Mouse (Mus musculus) stomach, postnatal 0 days (tissue): ENCODE data around the gene Mxd1. TPM values are rescaled to one million over a fixed set of nuclear protein-coding genes. Genes with fewer than 3 reads are reported as not detected.
A peak's percentile ranks its signal among the peaks of the same experiment; 100 is the strongest.

ENCODE experiments used
- ATAC-seq: fragments of 200-750 bp; cut with Nextera tagmentation; 2 replicates; pipeline ENCODE4 v1.8.0; 2017; ENCODE audit not compliant: low FRiP score, low TSS enrichment
- DNase-seq: peaks from one replicate; pipeline ENCODE4 v3.0.0-alpha.2; 2016; ENCODE audit warnings: low spot score
- H3K27ac ChIP-seq: fragments of 300-500 bp; sonication (generic); replicated peaks from 2 replicates; pipeline ENCODE4 v1.5.1; 2014; ENCODE audit warnings: mild to moderate bottlenecking, control low read depth
- H3K27me3 ChIP-seq: fragments of 300-500 bp; sonication (generic); 2 replicates; pipeline ENCODE4 v1.6.1; 2014; ENCODE audit warnings: low read length; ENCODE audit not compliant: control insufficient read depth, insufficient read depth
- H3K36me3 ChIP-seq: fragments of 300-500 bp; sonication (generic); 2 replicates; pipeline ENCODE4 v1.6.1; 2014; ENCODE audit warnings: low read length, mixed read lengths; ENCODE audit not compliant: control insufficient read depth, insufficient read depth
- H3K4me1 ChIP-seq: fragments of 300-500 bp; sonication (generic); replicated peaks from 2 replicates; pipeline ENCODE4 v1.6.1; 2014; ENCODE audit warnings: antibody characterized with exemption; ENCODE audit not compliant: control insufficient read depth, insufficient read depth
- H3K4me2 ChIP-seq: fragments of 300-500 bp; sonication (generic); replicated peaks from 2 replicates; pipeline ENCODE4 v1.6.1; 2014; ENCODE audit warnings: low read depth, mild to moderate bottlenecking, control low read depth, moderate library complexity
- H3K4me3 ChIP-seq: fragments of 300-500 bp; sonication (generic); 2 replicates; pipeline ENCODE4 v1.5.1; 2014; ENCODE audit warnings: low read depth, low read length, control low read depth
- H3K9ac ChIP-seq: fragments of 300-500 bp; sonication (generic); 2 replicates; pipeline ENCODE4 v1.6.1; 2014; ENCODE audit warnings: mild to moderate bottlenecking, low read length, control low read depth, mixed read lengths
- H3K9me3 ChIP-seq: fragments of 300-500 bp; sonication (generic); 2 replicates; pipeline ENCODE4 v1.6.1; 2016; ENCODE audit warnings: low read length; ENCODE audit not compliant: control insufficient read depth
- CTCF ChIP-seq: IDR thresholded peaks from 2 replicates; pipeline ENCODE4 v1.5.1; 2016; ENCODE audit warnings: antibody characterized with exemption, low read depth, mild to moderate bottlenecking, moderate library complexity
- EP300 ChIP-seq: optimal IDR thresholded peaks from 2 replicates; pipeline ENCODE3; 2016; ENCODE audit warnings: antibody characterized with exemption
- WGBS: fragments of 180-500 bp; shearing (Covaris S2); extraction: QIAGEN DNeasy Blood & Tissue Kit; methylation state at CpG from one replicate; pipeline ENCODE4 v1.1.7; 2014; 5-methylcytosine and 5-hydroxymethylcytosine counted together
- polyA plus RNA-seq: library from polyadenylated mRNA; unstranded; fragments of >200 nt; fragmentation: Nextera tagmentation; extraction: Ambion mirVana; gene quantifications from 2 replicates; pipeline ENCODE4 v1.2.1, GENCODE M21; 2015

Mxd1 gene
- polyA plus RNA-seq, 1 experiment from 2014 or later, result 27.3 TPM

DNA sequence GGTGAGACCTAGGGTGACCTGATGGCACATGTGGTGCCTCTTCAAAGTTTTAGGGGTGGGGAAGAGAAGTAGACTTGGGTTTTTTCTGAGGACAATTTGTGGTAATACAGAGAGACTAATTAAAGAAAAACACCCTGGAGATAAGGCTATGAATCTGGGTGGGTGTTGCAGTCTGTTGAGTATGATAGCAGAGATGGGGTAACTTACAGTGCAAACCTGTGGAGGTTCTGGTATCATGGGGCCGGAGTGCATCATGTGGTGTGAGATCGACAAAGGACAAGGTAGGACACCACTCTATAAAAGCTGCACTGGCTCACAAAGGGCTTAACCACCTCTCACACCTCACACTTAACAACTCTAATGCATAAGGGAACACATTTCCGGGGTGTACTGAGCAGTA is 20.7 kb upstream of the Mxd1 start:
- Histone ChIP-seq H3K4me2 (no peak overlapping the region), H3K4me3 (no peak overlapping the region), H3K4me1 (no peaks in the 10 kb centered on the region), H3K27ac (no peak overlapping the region), H3K9me3 (no peaks in the 10 kb centered on the region), H3K36me3 (0 out of 2 replicates have a peak, but pooled peaks cover 7% of the 10 kb centered on the region), H3K27me3 (no peaks in the 10 kb centered on the region), H3K9ac (no peak overlapping the region)
- 86% methylated on average over 3 of the region's 3 CpGs for WGBS
- no peak for TF ChIP-seq CTCF
- DNase-seq (no peak), ATAC-seq (no peak)

DNA sequence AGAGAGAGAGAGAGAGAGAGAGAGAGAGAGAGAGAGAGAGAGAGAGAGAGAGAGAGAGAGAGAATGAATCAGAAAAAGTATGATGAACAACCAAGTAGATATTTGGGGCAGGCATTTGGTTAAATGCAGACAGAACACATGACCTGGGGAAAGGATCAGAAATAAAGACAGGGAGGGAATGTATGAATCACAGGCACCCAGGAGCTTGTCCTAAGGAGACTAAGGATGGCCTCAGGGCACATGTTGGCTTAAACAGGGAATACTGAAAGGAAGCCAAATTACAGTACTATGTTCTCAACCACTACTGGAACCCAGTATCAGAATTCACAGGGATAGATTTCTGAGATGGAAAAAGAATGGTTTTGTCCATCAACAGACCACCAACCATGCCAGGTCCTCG is 18.0 kb upstream of the Mxd1 start:
- TF ChIP-seq CTCF (no peak), EP300 (no peak)
- no peak overlapping the region for H3K9ac ChIP-seq
- 77% methylated on average over 1 of the region's 1 CpGs for WGBS
- H3K27ac ChIP-seq, result no peak overlapping the region
- H3K4me3 ChIP-seq, result no peak overlapping the region
- H3K4me2 ChIP-seq, result no peak overlapping the region
- DNase-seq (no peak), ATAC-seq (no peak)
- no peaks in the 10 kb centered on the region for H3K4me1 ChIP-seq
- no peaks in the 10 kb centered on the region for H3K9me3 ChIP-seq
- no peaks in the 10 kb centered on the region for H3K27me3 ChIP-seq
- 0 out of 2 replicates have a peak, but pooled peaks cover 7% of the 10 kb centered on the region for H3K36me3 ChIP-seq

DNA sequence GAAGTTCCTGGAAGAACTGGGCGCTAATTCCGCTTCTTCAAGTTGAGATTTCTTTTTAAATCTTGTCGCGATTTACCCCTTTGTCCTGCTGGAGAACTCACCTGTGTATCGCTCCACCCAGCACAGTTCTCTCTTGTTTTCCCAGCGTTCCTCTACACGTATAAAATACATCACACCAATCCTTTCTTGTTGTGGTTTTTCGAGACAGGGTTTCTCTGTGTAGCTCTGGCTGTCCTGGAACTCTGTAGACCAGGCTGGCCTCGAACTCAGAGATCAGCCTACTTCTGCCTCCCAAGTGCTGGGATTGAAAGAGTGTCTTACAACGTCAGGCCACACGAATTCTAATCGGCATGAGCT is 15.7 kb upstream of the Mxd1 start:
- no peak for TF ChIP-seq CTCF
- H3K4me2 ChIP-seq, result peak overlapping the region; percentile 58
- no peaks in the 10 kb centered on the region for H3K4me1 ChIP-seq
- H3K27ac ChIP-seq, result peak overlapping the region; percentile 59
- WGBS, result 33% methylated on average over 12 of the region's 12 CpGs
- ATAC-seq (peak; percentile 11; the same call in 1 of the 2 replicates), DNase-seq (no peak)
- peak overlapping the region; percentile 85 for H3K4me3 ChIP-seq
- H3K9ac ChIP-seq, result peak overlapping the region; percentile 85
- H3K27me3 ChIP-seq, result no peaks in the 10 kb centered on the region
- no peaks in the 10 kb centered on the region for H3K9me3 ChIP-seq
- peaks cover 7% of the 10 kb centered on the region; the same call in 1 of the 2 replicates for H3K36me3 ChIP-seq

DNA sequence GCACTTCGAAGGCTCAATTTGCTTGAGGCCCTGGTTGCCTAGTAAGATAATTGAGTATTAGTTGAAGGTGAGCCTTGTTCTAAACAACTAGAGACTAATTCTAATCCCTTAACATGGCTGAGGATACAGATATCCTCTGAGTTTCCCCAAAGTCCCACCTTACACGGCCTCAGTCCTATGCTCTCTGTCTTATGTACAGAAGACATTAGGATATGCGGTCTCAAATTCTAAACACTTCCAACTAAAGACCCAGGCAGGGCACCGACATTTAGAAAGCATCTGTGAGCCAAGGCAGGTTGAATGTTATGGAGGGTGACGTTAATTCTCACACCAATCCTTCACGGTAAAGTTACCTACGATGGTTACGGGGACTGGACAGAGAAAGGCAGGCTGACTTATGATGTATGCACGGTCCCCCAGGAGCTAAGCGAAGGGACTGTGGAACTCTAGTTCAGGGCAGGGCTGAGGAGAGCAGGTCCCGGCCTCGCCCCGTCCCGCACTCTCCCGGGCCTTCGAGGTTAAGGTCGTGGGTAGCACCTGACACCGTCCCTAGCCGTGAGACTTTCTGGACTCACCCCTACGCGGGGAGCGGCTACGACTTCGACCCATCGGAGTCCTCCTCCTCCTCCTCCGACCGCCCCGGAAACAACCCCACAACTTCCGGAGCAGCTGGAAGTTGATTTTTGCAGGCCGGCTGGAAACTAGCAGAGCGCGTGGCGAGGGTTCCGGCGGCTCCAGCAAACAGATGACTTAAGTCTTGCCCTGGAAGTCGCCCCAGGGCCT is 15.1 kb upstream of the Mxd1 start, which contains the start of gene Snrnp27:
Gene Snrnp27, minus strand, starts transcription at position 651 of the 783 bp plus-strand sequence.
- DNase-seq, result peak; percentile 96
- peak within 1 kb of the TSS; percentile 85 for H3K9ac ChIP-seq
- TF ChIP-seq CTCF, result no peak
- TF ChIP-seq EP300, result no peak
- no peaks in the 10 kb centered on the region for H3K9me3 ChIP-seq
- no peaks in the 10 kb centered on the region for H3K4me1 ChIP-seq
- ATAC-seq, result peak; percentile 97
- peak within 1 kb of the TSS; percentile 87 for H3K27ac ChIP-seq
- 2% methylated on average over 36 of the region's 36 CpGs for WGBS
- H3K36me3 ChIP-seq, result peaks cover 5% of the 10 kb centered on the region; the same call in 1 of the 2 replicates
- no peaks in the 10 kb centered on the region for H3K27me3 ChIP-seq
- peak within 1 kb of the TSS; percentile 85 for H3K4me3 ChIP-seq
- H3K4me2 ChIP-seq, result peak within 1 kb of the TSS; percentile 58

DNA sequence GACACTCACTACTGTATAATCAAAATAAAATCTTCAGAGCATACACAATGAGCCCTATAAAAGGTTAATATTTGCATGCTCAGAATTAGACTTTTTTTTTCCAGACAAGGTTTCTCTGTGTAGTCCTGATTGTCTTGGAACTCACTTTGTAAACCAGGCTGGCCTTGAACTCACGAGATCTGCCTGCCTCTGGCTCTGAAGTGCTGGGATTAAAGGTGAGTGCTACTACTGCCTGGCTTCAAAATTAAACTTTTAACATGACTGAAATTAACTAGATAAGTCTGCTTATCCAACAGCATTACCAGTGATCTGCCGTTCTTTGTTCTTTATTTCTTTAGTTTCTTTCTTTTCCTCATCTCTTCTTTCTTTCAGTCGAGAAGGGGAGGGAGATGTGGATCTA is 12.3 kb upstream of the Mxd1 start:
- TF ChIP-seq EP300 (no peak), CTCF (no peak)
- no peak overlapping the region for H3K4me2 ChIP-seq
- no peaks in the 10 kb centered on the region for H3K4me1 ChIP-seq
- H3K4me3 ChIP-seq, result no peak overlapping the region
- 80% methylated on average over 3 of the region's 3 CpGs for WGBS
- no peaks in the 10 kb centered on the region for H3K9me3 ChIP-seq
- no peak overlapping the region for H3K27ac ChIP-seq
- H3K27me3 ChIP-seq, result no peaks in the 10 kb centered on the region
- no peak for DNase-seq
- peaks cover 8% of the 10 kb centered on the region; the same call in 1 of the 2 replicates for H3K36me3 ChIP-seq
- no peak overlapping the region for H3K9ac ChIP-seq
- ATAC-seq, result no peak

DNA sequence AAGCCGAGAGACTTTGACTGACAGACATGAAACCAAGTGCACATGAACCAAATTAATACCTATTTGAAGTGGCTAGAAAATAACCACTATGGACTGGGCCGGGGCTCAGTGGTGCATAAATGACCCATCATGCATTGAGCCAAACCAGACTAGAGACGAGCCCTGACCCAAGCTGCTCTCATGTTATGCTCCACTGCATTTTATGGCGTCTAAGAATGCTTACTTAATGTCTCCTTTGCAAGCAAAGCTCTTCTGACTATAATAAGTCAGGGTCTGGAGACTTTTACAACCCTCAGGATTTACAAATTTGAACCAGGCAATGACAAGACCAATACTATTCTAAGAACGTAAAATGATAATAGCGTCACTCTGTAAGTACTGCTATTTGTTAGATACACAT is 9.4 kb upstream of the Mxd1 start:
- no peak overlapping the region for H3K27ac ChIP-seq
- ATAC-seq (no peak), DNase-seq (no peak)
- no peak for TF ChIP-seq CTCF
- TF ChIP-seq EP300, result no peak
- 88% methylated on average over 6 of the region's 6 CpGs for WGBS
- no peak overlapping the region for H3K4me2 ChIP-seq
- H3K27me3 ChIP-seq, result no peaks in the 10 kb centered on the region
- peaks cover 18% of the 10 kb centered on the region for H3K36me3 ChIP-seq
- no peak overlapping the region for H3K9ac ChIP-seq
- no peaks in the 10 kb centered on the region for H3K9me3 ChIP-seq
- H3K4me1 ChIP-seq, result no peaks in the 10 kb centered on the region
- no peak overlapping the region for H3K4me3 ChIP-seq
